Mouse (Mus musculus): ENCODE measurements at regions not wholly inside any gene's neighbourhood (a gene's known extent, or its start where the extent isn't known, plus 50 kb on each side); places are given as distances from the start of the nearest gene placed in this dataset.

- no peak for DNase-seq (ENCODE audit: low spot score)
These were observed 145.2 kb upstream of the Zpld1 start for GRCm38 (mm10) chr16:55442821-55443581.

DNA sequence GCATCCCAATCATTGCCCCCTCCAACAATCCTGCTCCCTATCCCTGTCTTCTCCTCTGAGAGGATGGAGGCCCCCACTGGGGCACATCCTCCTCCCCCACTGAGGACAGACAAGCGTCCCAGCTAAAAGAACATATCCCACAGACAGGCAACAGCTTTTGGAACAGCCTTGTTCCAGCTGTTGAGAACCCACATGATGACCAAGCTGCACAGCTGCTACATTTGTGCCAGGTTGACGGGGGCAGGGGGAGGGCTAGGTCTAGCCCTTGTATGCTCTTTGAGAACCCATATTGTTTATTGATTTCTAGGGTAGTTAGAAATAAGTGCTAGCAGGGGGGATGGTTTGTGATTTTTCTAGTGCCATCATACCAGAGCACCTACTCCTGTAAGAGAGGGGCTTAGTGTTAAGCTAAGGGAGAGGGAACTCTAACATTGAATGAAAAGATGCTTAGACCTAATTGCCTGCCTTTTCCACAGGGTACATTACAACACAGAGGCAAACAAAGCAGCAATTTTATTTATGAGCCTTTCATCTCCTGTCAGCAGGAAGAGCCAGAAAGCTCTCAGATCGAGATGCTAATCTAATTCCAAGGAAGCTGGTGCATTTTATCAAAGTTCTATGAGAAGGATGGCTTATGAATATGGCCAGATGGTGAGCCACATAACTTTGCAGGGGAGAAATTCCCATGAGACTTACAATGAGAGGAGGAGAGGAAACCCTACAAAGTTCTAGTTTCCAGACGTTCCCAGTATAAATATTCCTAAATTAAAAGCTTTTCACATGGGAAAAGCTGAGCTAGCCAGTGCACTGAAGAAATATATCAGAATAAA, 137.6 kb upstream of the Zpld1 start:
- DNase-seq (ENCODE audit: low spot score) = no peak

GRCm38 (mm10) chr16:55421569-55422342, 124.0 kb upstream of the Zpld1 start:
- no peak for DNase-seq (ENCODE audit: low spot score)

DNA sequence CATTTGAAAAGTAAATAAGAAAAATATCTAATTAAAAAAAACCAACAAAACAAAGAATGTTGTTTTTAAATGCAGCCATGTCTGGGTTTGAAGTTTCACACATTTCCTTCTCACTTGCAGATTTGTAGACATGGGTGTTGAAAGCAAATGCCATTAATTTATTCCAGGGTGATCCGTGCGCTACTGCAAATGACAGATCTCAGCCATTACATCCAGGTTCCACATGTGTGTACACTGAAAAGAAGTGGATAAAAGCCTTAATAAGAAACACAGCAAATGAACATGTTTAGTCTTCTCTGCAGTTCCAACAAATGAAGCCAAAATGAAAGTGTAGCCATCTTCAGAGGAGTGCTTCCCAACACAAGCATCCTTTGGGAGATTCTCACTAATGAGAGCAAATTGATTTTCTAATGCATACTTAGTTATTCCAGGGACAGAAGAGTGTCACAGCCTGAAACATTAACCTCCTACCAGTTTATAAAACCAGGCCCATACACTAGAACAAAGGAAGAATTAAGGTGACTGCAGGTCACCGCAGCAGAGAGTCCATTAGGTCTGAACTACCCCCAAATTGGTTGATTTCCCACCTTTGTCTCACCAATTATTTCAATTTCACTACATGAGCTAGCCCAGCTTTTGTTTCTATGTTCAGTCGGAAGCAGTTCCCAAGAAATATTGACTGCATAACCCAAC, 123.2 kb upstream of the Zpld1 start:
- no peak for DNase-seq (ENCODE audit: low spot score)

GRCm38 (mm10) chr16:55418871-55419270, 121.1 kb upstream of the Zpld1 start:
- no peak for DNase-seq (ENCODE audit: low spot score)

GRCm38 (mm10) chr16:55400818-55401217, 103.0 kb upstream of the Zpld1 start:
- no peak for DNase-seq (ENCODE audit: low spot score)

- DNase-seq (ENCODE audit: low spot score) = no peak
These were observed 97.1 kb upstream of the Zpld1 start for GRCm38 (mm10) chr16:55394864-55395263.

DNA sequence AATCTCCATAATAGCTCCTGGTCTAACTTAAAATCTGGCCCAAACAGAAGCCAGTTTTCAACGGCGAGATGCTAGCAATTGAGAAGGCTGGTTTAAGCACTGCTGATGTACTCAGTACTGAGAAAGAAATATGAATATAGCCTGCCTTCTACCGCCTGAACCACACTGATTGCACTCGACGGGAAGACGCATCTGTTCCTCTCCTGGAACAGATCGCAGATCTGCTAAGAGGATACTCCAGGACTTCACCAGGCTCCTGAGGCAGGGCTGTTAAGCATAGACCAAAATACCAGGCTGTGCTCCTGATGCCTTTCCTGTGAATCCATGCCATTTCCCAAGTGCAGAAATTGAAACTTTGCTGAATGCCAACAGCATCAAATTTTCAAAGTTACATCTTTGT, 92.6 kb upstream of the Zpld1 start:
- DNase-seq (ENCODE audit: low spot score) = no peak

- DNase-seq (ENCODE audit: low spot score) = no peak
These were observed 82.2 kb upstream of the Zpld1 start for GRCm38 (mm10) chr16:55379996-55380395.

- DNase-seq (ENCODE audit: low spot score) = no peak
These were observed 81.4 kb upstream of the Zpld1 start for GRCm38 (mm10) chr16:55379189-55379588.

- DNase-seq (ENCODE audit: low spot score) = no peak
These were observed 80.9 kb upstream of the Zpld1 start for GRCm38 (mm10) chr16:55378701-55379100.

DNA sequence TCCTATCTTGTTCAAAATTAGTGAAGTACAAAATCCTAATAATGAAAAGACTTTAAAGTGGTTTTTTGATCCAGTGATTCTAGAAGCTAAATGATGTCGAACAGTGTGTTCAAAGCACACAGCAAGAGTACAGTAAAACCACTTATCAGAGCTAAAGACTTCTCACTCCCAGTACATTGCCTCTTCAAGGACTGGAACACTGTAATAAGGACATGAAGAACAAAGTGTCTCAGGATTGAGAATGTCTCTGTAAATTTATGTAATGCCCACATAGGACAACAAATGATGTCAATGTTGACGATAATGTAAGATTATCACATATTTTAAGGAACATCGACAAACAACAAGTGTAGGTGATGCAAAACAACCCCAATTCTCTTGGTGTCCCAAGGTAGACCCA, 78.1 kb upstream of the Zpld1 start:
- DNase-seq (ENCODE audit: low spot score) = no peak

DNA sequence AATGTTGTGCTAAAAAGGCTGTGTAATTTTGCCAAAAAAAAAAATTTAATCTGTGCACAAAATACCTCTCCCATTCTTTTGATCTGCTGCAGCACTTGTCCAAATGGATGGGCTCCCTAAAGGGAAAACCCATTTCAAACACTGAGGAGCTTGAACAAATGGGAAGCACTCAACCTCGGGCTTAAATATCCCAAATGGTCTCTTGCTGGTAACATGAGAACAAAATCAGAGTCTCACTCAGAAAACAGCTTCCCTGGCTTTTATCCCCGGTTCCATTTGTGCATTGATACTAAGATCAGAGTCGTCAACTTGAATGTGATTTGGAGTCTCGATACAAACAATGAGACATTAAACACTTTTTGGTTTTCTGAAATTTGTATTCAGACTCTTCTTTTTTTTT, 59.9 kb upstream of the Zpld1 start:
- DNase-seq (ENCODE audit: low spot score) = no peak

GRCm38 (mm10) chr16:55356097-55356496, 58.3 kb upstream of the Zpld1 start:
- DNase-seq (ENCODE audit: low spot score) = no peak

Data from testis, postnatal 10 days (tissue).